Mouse (Mus musculus) myocyte (in vitro differentiated cells): ENCODE measurements at regions not wholly inside any gene's neighbourhood (a gene's known extent, or its start where the extent isn't known, plus 50 kb on each side); places are given as distances from the start of the nearest gene placed in this dataset.

Experiments
- E2F4 ChIP-seq: IDR thresholded peaks from one replicate; pipeline ENCODE4 v1.6.1; 2011; ENCODE audit warnings: mild to moderate bottlenecking, control low read depth, moderate library complexity; ENCODE audit not compliant: insufficient read depth
- MYOD1 ChIP-seq, 3 experiments: IDR thresholded peaks; one replicate each; pipeline ENCODE4 v1.6.1; 2011; ENCODE audit warnings: control low read depth in 2 of 3, low read depth in 2 of 3, mild to moderate bottlenecking in 2 of 3, moderate library complexity in 1 of 3; ENCODE audit not compliant: insufficient read length in 2 of 3, control insufficient read depth in 1 of 3
- POLR2A ChIP-seq: IDR thresholded peaks from one replicate; pipeline ENCODE4 v1.6.1; 2011; ENCODE audit warnings: low read depth, mild to moderate bottlenecking, control low read depth, moderate library complexity; ENCODE audit not compliant: insufficient read length
- SRF ChIP-seq: IDR thresholded peaks from one replicate; pipeline ENCODE4 v1.6.1; 2011; ENCODE audit warnings: low read depth; ENCODE audit not compliant: control insufficient read depth, insufficient read length
- USF1 ChIP-seq: IDR thresholded peaks from one replicate; pipeline ENCODE4 v1.6.1; 2011; ENCODE audit warnings: low read depth, mild to moderate bottlenecking, control low read depth, moderate library complexity

GRCm38 (mm10) chr6:66398674-66399073, 136.5 kb upstream of the Mad2l1 start:
- TF ChIP-seq MYOD1 (IDR thresholded peaks at IDR 0.05; ENCODE audit: control insufficient read depth in 1 of 3, insufficient read length in 2 of 3, low read depth in 2 of 3) = no peak
- TF ChIP-seq POLR2A = no peak
- TF ChIP-seq USF1 = no peak
- no peak for TF ChIP-seq SRF
- TF ChIP-seq E2F4 = no peak
